Mouse (Mus musculus) lung, embryonic 15.5 days (tissue): ENCODE measurements around the gene Dek. TPM values are rescaled to one million over a fixed set of nuclear protein-coding genes. Genes with fewer than 3 reads are reported as not detected.

ENCODE experiments used
- ATAC-seq: fragments of 200-750 bp; cut with Nextera tagmentation; 2 replicates; pipeline ENCODE4 v1.8.0; 2017; ENCODE audit warnings: moderate number of reproducible peaks, borderline replicate concordance; ENCODE audit not compliant: low FRiP score, low TSS enrichment; ENCODE audit errors: extremely low read depth
- H3K27ac ChIP-seq: fragments of 300-500 bp; sonication (generic); 2 replicates; pipeline ENCODE4 v1.5.1; 2015; ENCODE audit warnings: moderate library complexity, mild to moderate bottlenecking, inconsistent platforms
- H3K27me3 ChIP-seq: fragments of 300-500 bp; sonication (generic); 2 replicates; pipeline ENCODE4 v1.6.1; 2015; ENCODE audit warnings: inconsistent platforms
- H3K36me3 ChIP-seq: fragments of 300-500 bp; sonication (generic); 2 replicates; pipeline ENCODE4 v1.6.1; 2015; ENCODE audit warnings: inconsistent platforms
- H3K4me1 ChIP-seq: fragments of 300-500 bp; sonication (generic); 2 replicates; pipeline ENCODE4 v1.6.1; 2015; ENCODE audit warnings: inconsistent platforms
- H3K4me2 ChIP-seq: fragments of 300-500 bp; sonication (generic); 2 replicates; pipeline ENCODE4 v1.6.1; 2015; ENCODE audit warnings: inconsistent platforms, mild to moderate bottlenecking, moderate library complexity
- H3K4me3 ChIP-seq: fragments of 300-500 bp; sonication (generic); 2 replicates; pipeline ENCODE4 v1.5.1; 2015; ENCODE audit warnings: mild to moderate bottlenecking, inconsistent platforms
- H3K9ac ChIP-seq: fragments of 300-500 bp; sonication (generic); 2 replicates; pipeline ENCODE4 v1.6.1; 2015; ENCODE audit warnings: inconsistent platforms
- H3K9me3 ChIP-seq: fragments of 300-500 bp; sonication (generic); 2 replicates; pipeline ENCODE4 v1.6.1; 2016; ENCODE audit warnings: inconsistent platforms
- WGBS: fragments of 180-500 bp; shearing (Covaris S2); methylation state at CpG from one replicate; pipeline ENCODE4 v1.1.7; 2015; 5-methylcytosine and 5-hydroxymethylcytosine counted together
- polyA plus RNA-seq: library from polyadenylated mRNA; unstranded; fragments of >200 nt; fragmentation: Nextera tagmentation; extraction: Ambion mirVana; gene quantifications from 2 replicates; pipeline ENCODE4 v1.2.1, GENCODE M21; 2015

Dek gene
- 307 and 327 TPM in 2 replicates for polyA plus RNA-seq

DNA sequence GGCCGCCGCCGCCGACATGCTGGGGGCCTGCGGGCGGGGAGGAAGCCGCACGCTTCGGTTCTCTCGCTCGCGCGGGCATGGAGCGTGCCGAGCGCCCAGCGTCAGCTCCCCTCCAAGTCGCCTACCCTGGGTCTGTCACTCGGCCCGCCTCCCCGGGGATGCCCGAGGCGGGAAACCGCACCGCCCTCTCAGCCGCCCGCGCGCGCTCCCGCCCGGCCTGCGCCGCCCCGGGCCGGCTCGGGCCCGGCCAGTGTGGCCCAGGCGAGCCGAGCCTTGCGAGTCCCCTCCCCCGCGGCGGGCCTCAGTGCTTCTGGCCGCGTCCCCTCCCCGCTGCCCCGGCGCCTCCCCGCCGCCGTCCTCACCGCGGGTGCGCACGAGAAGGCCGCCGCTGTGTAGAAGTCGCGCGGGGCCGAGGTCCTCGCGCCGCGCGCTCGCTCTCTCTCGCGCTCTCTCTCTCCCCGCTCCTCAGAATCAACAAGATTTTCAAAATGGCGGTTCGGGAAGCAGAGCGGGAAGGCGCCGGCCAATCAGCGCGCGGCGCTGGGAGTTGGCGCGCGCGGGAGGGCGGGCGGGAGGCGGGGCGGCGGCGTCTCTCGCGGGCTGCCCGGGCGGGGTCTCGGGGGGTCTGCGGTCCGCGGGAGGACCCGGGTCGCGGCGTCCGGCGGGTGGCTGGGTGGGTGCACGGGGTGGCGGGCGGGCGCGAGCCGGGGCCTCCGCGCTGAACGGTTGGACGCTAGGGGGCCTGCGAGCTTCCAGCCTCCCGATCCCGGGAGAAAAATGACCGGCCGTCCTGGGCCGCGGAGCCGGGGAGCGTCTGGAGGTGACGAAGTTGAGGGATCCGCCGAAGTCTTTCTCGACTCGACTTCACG lies at the start of gene Dek:
Gene Dek (minus strand): TSS at position 491 of the 869 bp plus-strand sequence.
- Histone ChIP-seq H3K27ac (peak within 1 kb of the TSS; percentile 100), H3K9ac (peak within 1 kb of the TSS; percentile 95), H3K27me3 (no peaks in the 10 kb centered on the region), H3K4me3 (peak within 1 kb of the TSS; percentile 100), H3K9me3 (no peaks in the 10 kb centered on the region), H3K4me1 (peaks cover 24% of the 10 kb centered on the region), H3K4me2 (peak within 1 kb of the TSS; percentile 67), H3K36me3 (peaks cover 4% of the 10 kb centered on the region; the same call in 1 of the 2 replicates)
- peak; percentile 93 for ATAC-seq
- under 1% methylated on average over 124 of the region's 129 CpGs for WGBS

- no peaks in the 10 kb centered on the region for H3K27me3 ChIP-seq
- no peak overlapping the region for H3K4me2 ChIP-seq
- no peak overlapping the region for H3K4me3 ChIP-seq
- no peaks in the 10 kb centered on the region for H3K9me3 ChIP-seq
- no peaks in the 10 kb centered on the region for H3K4me1 ChIP-seq
- H3K9ac ChIP-seq: no peak overlapping the region
- ATAC-seq: no peak
- WGBS: 47% methylated on average over 4 of the region's 4 CpGs
- no peak overlapping the region for H3K27ac ChIP-seq
- no peaks in the 10 kb centered on the region for H3K36me3 ChIP-seq
Measured at GRCm38 (mm10) chr13:47154866-47155265, 48.9 kb upstream of the Dek start.

GRCm38 (mm10) chr13:47153206-47153605 lies 47.2 kb upstream of the Dek start:
- peaks cover 5% of the 10 kb centered on the region; the same call in 1 of the 2 replicates for H3K4me1 ChIP-seq
- H3K9ac ChIP-seq: no peak overlapping the region
- no peaks in the 10 kb centered on the region for H3K27me3 ChIP-seq
- H3K27ac ChIP-seq: no peak overlapping the region
- no peaks in the 10 kb centered on the region for H3K9me3 ChIP-seq
- no peak overlapping the region for H3K4me2 ChIP-seq
- ATAC-seq: no peak
- no peak overlapping the region for H3K4me3 ChIP-seq
- H3K36me3 ChIP-seq: no peaks in the 10 kb centered on the region
- WGBS: 71% methylated on average over 5 of the region's 5 CpGs

DNA sequence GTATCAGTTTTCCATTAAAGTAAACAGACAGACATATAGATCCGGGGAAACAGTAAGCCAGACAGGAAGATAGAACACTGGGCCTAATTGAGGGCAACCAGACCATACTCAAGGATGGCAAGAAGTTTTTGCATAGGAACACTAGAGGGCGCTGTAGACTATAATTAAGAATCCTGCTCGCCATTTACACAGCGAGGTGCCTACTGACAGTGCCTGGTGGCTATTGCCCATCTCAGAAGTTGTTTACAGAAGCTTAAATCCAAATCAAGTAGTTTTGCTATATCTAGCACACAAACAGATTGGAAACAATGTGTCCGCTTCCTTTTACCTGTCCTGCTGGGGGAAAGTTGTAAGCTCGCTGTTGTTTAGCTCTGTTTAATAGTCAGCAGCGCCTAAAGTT lies 46.4 kb upstream of the Dek start:
- Histone ChIP-seq H3K9me3 (no peaks in the 10 kb centered on the region), H3K4me2 (no peak overlapping the region), H3K4me3 (no peak overlapping the region), H3K27me3 (no peaks in the 10 kb centered on the region), H3K4me1 (peaks cover 5% of the 10 kb centered on the region; the same call in 1 of the 2 replicates), H3K9ac (no peak overlapping the region), H3K27ac (no peak overlapping the region), H3K36me3 (no peaks in the 10 kb centered on the region)
- no peak for ATAC-seq
- WGBS: 33% methylated on average over 7 of the region's 7 CpGs

GRCm38 (mm10) chr13:47151060-47151459 lies 45.1 kb upstream of the Dek start:
- Histone ChIP-seq H3K27ac (no peak overlapping the region), H3K4me1 (peaks cover 5% of the 10 kb centered on the region; the same call in 1 of the 2 replicates), H3K36me3 (no peaks in the 10 kb centered on the region), H3K27me3 (no peaks in the 10 kb centered on the region), H3K9ac (no peak overlapping the region), H3K4me3 (no peak overlapping the region), H3K4me2 (no peak overlapping the region), H3K9me3 (no peaks in the 10 kb centered on the region)
- 71% methylated on average over 14 of the region's 14 CpGs for WGBS
- ATAC-seq: no peak

GRCm38 (mm10) chr13:47149993-47150392 lies 44.0 kb upstream of the Dek start:
- Histone ChIP-seq H3K9ac (no peak overlapping the region), H3K27ac (no peak overlapping the region), H3K4me1 (peaks cover 10% of the 10 kb centered on the region), H3K9me3 (no peaks in the 10 kb centered on the region), H3K4me2 (no peak overlapping the region), H3K27me3 (no peaks in the 10 kb centered on the region), H3K4me3 (no peak overlapping the region), H3K36me3 (no peaks in the 10 kb centered on the region)
- WGBS: 77% methylated on average over 10 of the region's 10 CpGs
- ATAC-seq: no peak

DNA sequence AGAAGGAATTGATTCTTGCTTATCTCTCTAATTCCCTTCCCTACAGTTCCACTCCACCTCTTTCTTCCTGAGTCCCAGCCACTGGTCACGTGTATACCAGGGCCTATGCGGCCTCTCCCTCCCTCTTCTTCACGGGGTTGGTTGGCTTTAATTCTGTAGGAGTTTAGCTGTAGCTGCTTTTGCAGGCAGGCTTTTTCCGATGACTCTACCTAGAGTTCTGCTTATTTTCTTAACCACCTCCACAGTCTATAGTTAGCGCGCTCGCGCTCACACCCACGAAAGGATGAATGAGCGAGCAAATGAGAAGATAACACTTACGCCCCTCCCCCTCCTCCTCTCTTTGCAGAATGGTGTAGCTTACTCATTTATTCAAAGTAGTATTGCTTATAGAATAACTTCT lies 42.6 kb upstream of the Dek start:
- no peak overlapping the region for H3K4me3 ChIP-seq
- H3K4me1 ChIP-seq: peaks cover 10% of the 10 kb centered on the region
- no peak overlapping the region for H3K27ac ChIP-seq
- WGBS: 44% methylated on average over 11 of the region's 11 CpGs
- no peak overlapping the region for H3K9ac ChIP-seq
- H3K9me3 ChIP-seq: no peaks in the 10 kb centered on the region
- H3K36me3 ChIP-seq: no peaks in the 10 kb centered on the region
- H3K4me2 ChIP-seq: no peak overlapping the region; the same call in 1 of the 2 replicates
- H3K27me3 ChIP-seq: no peaks in the 10 kb centered on the region
- no peak for ATAC-seq

GRCm38 (mm10) chr13:47146388-47146787 lies 40.4 kb upstream of the Dek start:
- no peak overlapping the region for H3K4me2 ChIP-seq
- H3K9ac ChIP-seq: no peak overlapping the region
- WGBS: 50% methylated on average over 7 of the region's 7 CpGs
- H3K27ac ChIP-seq: no peak overlapping the region
- no peaks in the 10 kb centered on the region for H3K9me3 ChIP-seq
- no peak overlapping the region for H3K4me3 ChIP-seq
- no peaks in the 10 kb centered on the region for H3K27me3 ChIP-seq
- H3K36me3 ChIP-seq: no peaks in the 10 kb centered on the region
- no peak for ATAC-seq
- peaks cover 10% of the 10 kb centered on the region for H3K4me1 ChIP-seq

- Histone ChIP-seq H3K4me3 (no peak overlapping the region), H3K9me3 (no peaks in the 10 kb centered on the region), H3K27me3 (no peaks in the 10 kb centered on the region), H3K4me2 (no peak overlapping the region), H3K27ac (no peak overlapping the region), H3K4me1 (peaks cover 10% of the 10 kb centered on the region), H3K9ac (no peak overlapping the region), H3K36me3 (no peaks in the 10 kb centered on the region)
- WGBS: 33% methylated on average over 9 of the region's 9 CpGs
- ATAC-seq: no peak
Measured at GRCm38 (mm10) chr13:47145939-47146338, 39.9 kb upstream of the Dek start.

DNA sequence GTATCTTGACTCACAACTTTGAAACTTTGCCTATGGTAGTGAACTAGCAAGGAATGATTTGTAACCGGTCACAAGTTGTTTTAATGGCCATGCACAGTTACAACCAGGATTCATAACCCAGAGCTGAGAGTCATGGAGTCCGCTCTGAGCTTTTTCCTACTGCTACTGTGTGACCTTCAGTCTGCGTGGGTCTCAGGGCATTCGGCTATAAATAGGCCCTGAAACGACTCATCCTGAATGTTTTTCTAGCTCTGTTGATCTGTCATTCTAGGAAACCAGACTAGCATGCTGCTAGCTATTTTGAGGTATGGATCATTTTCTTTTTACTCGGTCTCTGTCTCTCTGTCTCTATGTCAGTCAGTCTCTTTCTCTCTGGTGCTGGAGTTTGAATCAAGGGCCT lies 36.8 kb upstream of the Dek start:
- no peak overlapping the region for H3K9ac ChIP-seq
- no peak overlapping the region for H3K4me2 ChIP-seq
- ATAC-seq: no peak
- H3K27ac ChIP-seq: no peak overlapping the region
- H3K4me1 ChIP-seq: peaks cover 6% of the 10 kb centered on the region; the same call in 1 of the 2 replicates
- H3K27me3 ChIP-seq: no peaks in the 10 kb centered on the region
- H3K36me3 ChIP-seq: no peaks in the 10 kb centered on the region
- no peak overlapping the region for H3K4me3 ChIP-seq
- WGBS: 65% methylated on average over 6 of the region's 6 CpGs
- no peaks in the 10 kb centered on the region for H3K9me3 ChIP-seq

- 74% methylated on average over 7 of the region's 7 CpGs for WGBS
- H3K4me1 ChIP-seq: no peaks in the 10 kb centered on the region
- no peak overlapping the region for H3K4me2 ChIP-seq
- H3K9ac ChIP-seq: no peak overlapping the region
- no peak for ATAC-seq
- no peak overlapping the region for H3K27ac ChIP-seq
- no peaks in the 10 kb centered on the region for H3K9me3 ChIP-seq
- H3K4me3 ChIP-seq: no peak overlapping the region
- no peaks in the 10 kb centered on the region for H3K36me3 ChIP-seq
- no peaks in the 10 kb centered on the region; the same call in 1 of the 2 replicates for H3K27me3 ChIP-seq
Measured at GRCm38 (mm10) chr13:47135741-47136140, 29.7 kb upstream of the Dek start.

GRCm38 (mm10) chr13:47134836-47135235 lies 28.8 kb upstream of the Dek start:
- H3K9me3 ChIP-seq: no peaks in the 10 kb centered on the region
- H3K4me2 ChIP-seq: no peak overlapping the region
- no peak for ATAC-seq
- H3K27me3 ChIP-seq: no peaks in the 10 kb centered on the region; the same call in 1 of the 2 replicates
- no peaks in the 10 kb centered on the region for H3K36me3 ChIP-seq
- no peak overlapping the region for H3K4me3 ChIP-seq
- H3K27ac ChIP-seq: no peak overlapping the region
- WGBS: 92% methylated on average over 7 of the region's 7 CpGs
- H3K4me1 ChIP-seq: no peaks in the 10 kb centered on the region
- no peak overlapping the region for H3K9ac ChIP-seq
